Mouse (Mus musculus) lung, embryonic 16.5 days (tissue): ENCODE results near the gene Dqx1. TPM values are rescaled to one million over a fixed set of nuclear protein-coding genes. Genes with fewer than 3 reads are reported as not detected.

Source experiments
- ATAC-seq: fragments of 200-750 bp; cut with Nextera tagmentation; 2 replicates; pipeline ENCODE4 v1.8.0; 2017; ENCODE audit warnings: low read depth, mild to moderate bottlenecking, moderate library complexity
- H3K27ac ChIP-seq: fragments of 300-500 bp; sonication (generic); 2 replicates; pipeline ENCODE4 v1.5.1; 2014; ENCODE audit warnings: mild to moderate bottlenecking, control low read depth, low read length
- H3K27me3 ChIP-seq: fragments of 300-500 bp; sonication (generic); 2 replicates; pipeline ENCODE4 v1.6.1; 2014; ENCODE audit warnings: low read depth, low read length, mixed read lengths; ENCODE audit not compliant: control insufficient read depth, insufficient read depth
- H3K36me3 ChIP-seq: fragments of 300-500 bp; sonication (generic); 2 replicates; pipeline ENCODE4 v1.6.1; 2014; ENCODE audit warnings: low read length; ENCODE audit not compliant: control insufficient read depth, insufficient read depth
- H3K4me1 ChIP-seq: fragments of 300-500 bp; sonication (generic); replicated peaks from 2 replicates; pipeline ENCODE4 v1.6.1; 2014; ENCODE audit warnings: low read length, mixed read lengths; ENCODE audit not compliant: control insufficient read depth, insufficient read depth
- H3K4me2 ChIP-seq: fragments of 300-500 bp; sonication (generic); 2 replicates; pipeline ENCODE4 v1.6.1; 2014; ENCODE audit warnings: low read depth, low read length, control low read depth
- H3K4me3 ChIP-seq: fragments of 300-500 bp; sonication (generic); 2 replicates; pipeline ENCODE4 v1.5.1; 2014; ENCODE audit warnings: mild to moderate bottlenecking, low read length, control low read depth
- H3K9ac ChIP-seq: fragments of 300-500 bp; sonication (generic); 2 replicates; pipeline ENCODE4 v1.6.1; 2014; ENCODE audit warnings: low read length, control low read depth
- H3K9me3 ChIP-seq: fragments of 300-500 bp; sonication (generic); 2 replicates; pipeline ENCODE4 v1.6.1; 2016; ENCODE audit warnings: low read length; ENCODE audit not compliant: control insufficient read depth
- WGBS: fragments of 180-500 bp; shearing (Covaris S2); extraction: QIAGEN DNeasy Blood & Tissue Kit; methylation state at CpG from one replicate; pipeline ENCODE4 v1.1.7; 2014; 5-methylcytosine and 5-hydroxymethylcytosine counted together
- microRNA counts: library from miRNA; unstranded; fragments of <30 nt; microRNA quantifications from one replicate; lab custom pipeline; 2016
- microRNA-seq: library from miRNA; unstranded; fragments of <30 nt; microRNA quantifications from one replicate; pipeline ENCODE4, GENCODE M21; 2016
- polyA plus RNA-seq: library from polyadenylated mRNA; unstranded; fragments of >200 nt; fragmentation: Nextera tagmentation; extraction: Ambion mirVana; gene quantifications from 2 replicates; pipeline ENCODE4 v1.2.1, GENCODE M21; 2015

Gene Dqx1
- polyA plus RNA-seq, 1 experiment from 2014 or later = 2.0 TPM

DNA sequence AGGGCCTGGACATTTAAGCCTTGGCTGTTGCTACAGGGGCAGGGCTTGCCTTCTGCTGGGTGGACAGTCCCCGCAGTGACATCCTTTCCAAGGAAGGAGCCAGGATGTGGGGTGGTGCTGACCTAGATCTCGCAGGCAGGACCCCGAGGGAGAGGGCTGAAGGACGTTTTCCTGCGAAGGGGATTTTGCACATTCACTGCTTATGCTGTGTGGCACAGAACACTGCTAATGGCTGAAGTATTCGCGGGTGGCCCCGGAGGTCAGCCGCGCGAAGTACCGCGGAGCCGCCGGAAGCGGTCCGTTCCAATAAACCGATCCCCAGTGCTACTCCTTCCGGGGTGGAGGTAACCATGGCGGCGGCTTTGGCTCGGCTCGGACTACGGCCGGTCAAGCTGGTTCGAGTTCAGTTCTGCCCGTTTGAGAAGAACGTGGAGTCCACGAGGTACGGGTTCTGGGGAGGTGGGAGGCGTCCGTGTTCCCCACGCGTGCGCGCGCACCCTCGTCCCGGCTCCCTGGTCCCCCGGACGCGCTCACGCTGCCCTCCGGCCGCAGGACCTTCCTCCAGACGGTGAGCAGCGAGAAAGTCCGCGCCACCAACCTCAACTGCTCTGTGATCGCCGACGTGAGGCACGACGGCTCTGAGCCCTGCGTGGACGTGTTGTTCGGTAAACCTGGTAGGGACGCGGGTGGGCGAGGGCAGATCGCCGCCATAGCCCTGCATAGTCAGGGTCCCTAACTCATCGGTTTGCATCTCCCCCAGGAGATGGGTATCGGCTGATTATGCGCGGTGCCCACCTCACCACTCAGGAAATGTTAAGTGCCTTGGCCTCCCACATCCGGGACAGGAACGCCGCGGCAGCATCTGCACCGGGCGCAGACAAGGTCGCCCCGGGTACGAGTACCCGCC lies 51.4 kb downstream of the Dqx1 start, which contains the start of gene Mrpl53:
Gene Mrpl53 (plus strand): TSS at position 279 of the 907 bp plus-strand sequence.
- Histone ChIP-seq H3K9ac (peak within 1 kb of the TSS; percentile 88), H3K36me3 (no peaks in the 10 kb centered on the region; the same call in 1 of the 2 replicates), H3K9me3 (no peaks in the 10 kb centered on the region), H3K4me3 (peak within 1 kb of the TSS; percentile 78), H3K27ac (peak within 1 kb of the TSS; percentile 86), H3K4me1 (peaks cover 15% of the 10 kb centered on the region), H3K27me3 (no peaks in the 10 kb centered on the region), H3K4me2 (peak within 1 kb of the TSS; percentile 64)
- under 1% methylated on average over 76 of the region's 76 CpGs for WGBS
- peak; percentile 89 for ATAC-seq

DNA sequence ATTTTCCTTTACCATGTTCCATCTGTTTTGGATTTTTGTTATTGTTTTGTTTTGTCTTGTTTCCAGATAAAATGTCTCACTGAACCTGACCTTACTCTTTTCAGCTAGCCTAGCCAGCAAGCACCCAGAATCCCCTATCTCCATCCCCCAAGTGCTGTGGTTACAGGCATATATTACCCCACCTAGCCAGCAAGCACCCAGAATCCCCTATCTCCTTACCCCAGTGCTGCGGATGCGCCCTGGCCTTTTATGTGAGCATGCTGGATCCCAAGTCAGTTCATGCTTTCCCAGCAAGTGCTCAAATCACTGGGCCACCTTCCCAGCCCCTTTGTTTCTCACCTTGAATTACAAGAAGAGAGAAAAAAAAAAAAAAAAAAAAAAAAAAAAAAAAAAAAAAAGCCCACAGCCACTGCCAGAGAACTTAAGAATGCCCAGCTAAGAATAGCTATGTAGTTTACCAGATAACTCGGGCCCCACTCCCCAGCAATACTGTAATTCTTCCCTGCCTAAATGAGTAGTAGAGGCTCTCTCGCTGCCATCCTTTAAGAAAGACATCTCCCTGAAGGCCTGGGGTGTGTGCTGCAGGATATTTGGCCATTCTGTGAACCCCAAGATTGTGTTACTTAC lies 54.0 kb downstream of the Dqx1 start:
- H3K4me2 ChIP-seq = no peak overlapping the region
- 81% methylated on average over 4 of the region's 4 CpGs for WGBS
- H3K4me1 ChIP-seq = peaks cover 26% of the 10 kb centered on the region
- no peaks in the 10 kb centered on the region for H3K9me3 ChIP-seq
- H3K9ac ChIP-seq = no peak overlapping the region
- H3K36me3 ChIP-seq = no peaks in the 10 kb centered on the region; the same call in 1 of the 2 replicates
- no peak for ATAC-seq
- H3K27ac ChIP-seq = no peak overlapping the region
- no peaks in the 10 kb centered on the region for H3K27me3 ChIP-seq
- no peak overlapping the region for H3K4me3 ChIP-seq

DNA sequence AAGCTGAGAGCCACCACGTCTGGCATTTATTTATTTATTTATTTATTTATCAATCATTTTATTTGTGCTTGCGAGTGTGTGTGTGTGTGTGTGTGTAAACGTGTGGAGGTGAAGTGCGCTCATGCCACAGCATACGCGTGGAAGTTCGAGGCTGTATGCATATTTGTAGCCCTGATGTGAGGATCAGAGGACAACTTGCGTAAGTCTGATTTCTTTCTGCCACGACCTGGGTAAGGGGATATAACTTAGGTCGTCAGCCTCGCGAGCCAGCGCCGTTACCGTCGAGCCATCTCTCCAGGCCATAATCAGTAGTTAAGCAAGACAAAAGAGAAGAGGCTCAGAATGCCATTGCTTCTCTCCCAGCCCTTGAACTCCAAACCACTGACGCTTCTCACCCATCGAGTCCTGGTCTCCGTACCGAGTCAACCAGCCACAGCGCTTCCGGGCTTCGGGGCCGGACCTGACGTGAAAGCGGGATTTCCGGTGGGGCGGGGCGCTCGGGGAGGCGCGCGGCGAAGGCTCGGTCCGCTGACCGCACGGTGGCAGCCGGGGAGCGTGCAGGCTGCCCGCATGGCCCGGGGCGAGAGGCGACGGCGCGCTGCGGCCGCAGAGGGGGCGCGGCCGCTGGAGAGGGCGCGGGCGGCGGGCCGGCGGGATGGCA lies 57.5 kb downstream of the Dqx1 start, which contains the start of gene Mogs:
Gene Mogs (plus strand): TSS at position 486 of the 661 bp plus-strand sequence.
- peak within 1 kb of the TSS; percentile 90 for H3K9ac ChIP-seq
- H3K4me2 ChIP-seq = peak within 1 kb of the TSS; percentile 93
- WGBS = 1% methylated on average over 44 of the region's 58 CpGs
- peaks cover 20% of the 10 kb centered on the region for H3K36me3 ChIP-seq
- H3K4me1 ChIP-seq = peaks cover 25% of the 10 kb centered on the region
- H3K9me3 ChIP-seq = no peaks in the 10 kb centered on the region
- peak within 1 kb of the TSS; percentile 71 for H3K4me3 ChIP-seq
- H3K27me3 ChIP-seq = no peaks in the 10 kb centered on the region
- peak; percentile 94 for ATAC-seq
- H3K27ac ChIP-seq = peak within 1 kb of the TSS; percentile 76

DNA sequence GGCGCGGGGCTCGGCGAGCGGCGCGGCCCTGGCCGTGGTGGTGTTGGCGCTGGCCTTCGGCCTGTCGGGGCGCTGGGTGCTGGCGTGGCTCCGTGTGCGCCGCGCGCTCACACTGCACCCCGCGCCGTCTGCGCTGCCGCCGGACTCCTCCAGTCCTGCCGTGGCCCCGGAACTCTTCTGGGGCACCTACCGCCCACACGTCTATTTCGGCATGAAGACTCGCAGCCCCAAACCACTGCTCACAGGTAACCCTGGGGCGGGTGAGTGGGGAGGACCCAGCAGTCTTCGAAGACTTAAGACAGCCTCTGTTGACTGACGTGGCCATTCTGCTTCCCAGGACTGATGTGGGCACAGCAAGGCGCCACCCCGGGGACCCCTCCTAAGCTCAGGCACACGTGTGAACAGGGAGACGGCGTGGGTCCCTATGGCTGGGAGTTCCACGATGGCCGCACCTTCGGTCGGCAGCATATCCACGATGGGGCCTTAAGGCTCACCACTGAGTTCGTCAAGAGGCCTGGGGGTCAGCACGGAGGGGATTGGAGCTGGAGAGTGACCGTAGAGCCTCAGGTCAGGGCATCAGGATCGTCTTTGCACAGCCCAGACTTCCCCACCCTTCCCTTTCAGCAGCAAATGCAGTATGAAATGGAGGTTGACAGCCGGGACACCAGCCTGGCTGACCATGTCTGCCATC lies 58.2 kb downstream of the Dqx1 start:
- H3K4me1 ChIP-seq = peaks cover 27% of the 10 kb centered on the region
- H3K9ac ChIP-seq = peak overlapping the region; percentile 90
- H3K36me3 ChIP-seq = peaks cover 20% of the 10 kb centered on the region
- no peaks in the 10 kb centered on the region for H3K9me3 ChIP-seq
- peak overlapping the region; percentile 71 for H3K4me3 ChIP-seq
- H3K27ac ChIP-seq = peak overlapping the region; percentile 69
- H3K4me2 ChIP-seq = peak overlapping the region; percentile 93
- peak; percentile 37; the same call in 1 of the 2 replicates for ATAC-seq
- WGBS = 1% methylated on average over 30 of the region's 48 CpGs
- no peaks in the 10 kb centered on the region for H3K27me3 ChIP-seq

DNA sequence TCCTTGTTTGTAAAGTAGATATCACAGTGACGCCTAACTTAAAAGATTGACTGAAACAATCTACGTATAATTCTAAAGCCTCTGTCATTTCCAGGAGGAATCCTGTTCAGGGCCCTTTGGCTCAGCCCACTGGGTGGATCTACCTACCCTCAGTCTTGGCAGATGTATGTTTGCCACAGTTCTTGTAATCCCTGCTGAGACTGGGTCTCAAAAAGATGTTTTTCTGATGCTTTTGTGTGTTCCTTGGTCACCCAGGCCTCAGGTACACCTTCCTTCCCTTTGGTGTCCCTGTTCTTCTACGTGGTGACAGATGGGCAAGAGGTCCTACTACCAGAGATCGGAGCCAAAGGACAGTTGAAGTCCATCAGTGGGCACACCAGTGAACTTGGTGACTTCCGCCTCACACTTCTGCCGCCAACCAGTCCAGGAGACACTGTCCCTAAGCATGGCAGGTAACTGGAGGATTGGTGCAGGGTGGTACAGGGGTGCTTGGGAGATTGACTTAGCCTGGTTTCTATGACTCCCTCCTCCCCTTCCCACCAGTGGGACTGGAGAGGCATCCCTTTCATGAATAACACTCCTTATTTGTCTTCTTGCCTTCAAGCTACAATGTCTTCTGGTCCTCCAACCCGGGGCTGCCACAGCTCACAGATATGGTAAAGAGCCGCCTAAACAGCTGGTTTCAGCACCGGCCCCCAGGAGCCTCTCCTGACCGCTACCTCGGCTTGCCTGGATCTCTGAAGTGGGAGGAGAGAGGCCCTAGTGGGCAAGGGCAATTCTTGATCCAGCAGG lies 58.9 kb downstream of the Dqx1 start:
- H3K4me3 ChIP-seq = peak overlapping the region; percentile 71
- ATAC-seq = no peak

More for the DNA sequence above, 58.9 kb downstream of the Dqx1 start:
- Histone ChIP-seq H3K9me3 (no peaks in the 10 kb centered on the region), H3K4me1 (peaks cover 27% of the 10 kb centered on the region), H3K9ac (peak overlapping the region; percentile 90), H3K4me2 (peak overlapping the region; percentile 93), H3K27ac (peak overlapping the region; percentile 69), H3K36me3 (peaks cover 20% of the 10 kb centered on the region), H3K27me3 (no peaks in the 10 kb centered on the region)
- WGBS = 59% methylated on average over 11 of the region's 11 CpGs

MicroRNAs encoded within 50 kb of the gene (microRNA counts, 519-probe panel; counts per million panel counts)
- microRNA mmu-miR-3470a+mmu-miR-3470b (lab: Ali Mortazavi, UCI) = 368 counts per million, percentile 2 among the panel's probes with 10 or more counts

Small RNA genes lying within 50 kb of the gene (microRNA-seq; reads per million reads assigned to microRNA genes)
- gene Mir3470a (not detected), gene Mir7040 (not detected)

Other genes starting within 250 kb of the Dqx1 start
- 14.2 and 14.5 TPM in 2 replicates for gene Sema4f, start 118.1 kb upstream of the Dqx1 start, polyA plus RNA-seq
- gene M1ap, start 110.9 kb upstream of the Dqx1 start, polyA plus RNA-seq = 2.2 and 2.4 TPM in 2 replicates
- gene Dok1, start 24.4 kb upstream of the Dqx1 start, polyA plus RNA-seq = 16.7 and 17.6 TPM in 2 replicates
- gene Loxl3, start 23.7 kb upstream of the Dqx1 start, polyA plus RNA-seq = 25.5 and 26.0 TPM in 2 replicates
- gene Aup1, start 3.3 kb upstream of the Dqx1 start, polyA plus RNA-seq = 195 and 211 TPM in 2 replicates
- 61.8 and 64.9 TPM in 2 replicates for gene Htra2, start 2.6 kb upstream of the Dqx1 start, polyA plus RNA-seq
- 0.52 and 0.79 TPM in 2 replicates for gene Tlx2, start 12.4 kb downstream of the Dqx1 start, polyA plus RNA-seq
- gene Pcgf1, start 20.0 kb downstream of the Dqx1 start, polyA plus RNA-seq = 31.7 and 32.5 TPM in 2 replicates
- 0.59 and 0.89 TPM in 2 replicates for gene Lbx2, start 28.5 kb downstream of the Dqx1 start, polyA plus RNA-seq
- 1.1 and 3.7 TPM in 2 replicates for gene Ccdc142, start 43.8 kb downstream of the Dqx1 start, polyA plus RNA-seq
- 2.2 and 2.9 TPM in 2 replicates for gene Gm42688, start 43.8 kb downstream of the Dqx1 start, polyA plus RNA-seq
- gene Mrpl53, start 51.2 kb downstream of the Dqx1 start, polyA plus RNA-seq = 137 and 138 TPM in 2 replicates
- 9.0 and 13.7 TPM in 2 replicates for gene Mogs, start 57.7 kb downstream of the Dqx1 start, polyA plus RNA-seq
- 109 and 111 TPM in 2 replicates for gene Wbp1, start 63.7 kb downstream of the Dqx1 start, polyA plus RNA-seq
- 13.7 and 14.5 TPM in 2 replicates for gene Ino80b, start 67.6 kb downstream of the Dqx1 start, polyA plus RNA-seq
- gene Rtkn, start 77.6 kb downstream of the Dqx1 start, polyA plus RNA-seq = 44.4 and 47.5 TPM in 2 replicates
- 7.2 and 7.6 TPM in 2 replicates for gene Wdr54, start 98.6 kb downstream of the Dqx1 start, polyA plus RNA-seq
- gene 1700003E16Rik, start 98.6 kb downstream of the Dqx1 start, polyA plus RNA-seq = 11.9 and 15.3 TPM in 2 replicates
- 94.5 and 95.6 TPM in 2 replicates for gene Dctn1, start 108.1 kb downstream of the Dqx1 start, polyA plus RNA-seq
- gene Slc4a5, start 162.0 kb downstream of the Dqx1 start, polyA plus RNA-seq = 2.1 and 3.1 TPM in 2 replicates